Comparison of ENCODE assay signal across 8 mouse cellular contexts in the genomic region with DNA sequence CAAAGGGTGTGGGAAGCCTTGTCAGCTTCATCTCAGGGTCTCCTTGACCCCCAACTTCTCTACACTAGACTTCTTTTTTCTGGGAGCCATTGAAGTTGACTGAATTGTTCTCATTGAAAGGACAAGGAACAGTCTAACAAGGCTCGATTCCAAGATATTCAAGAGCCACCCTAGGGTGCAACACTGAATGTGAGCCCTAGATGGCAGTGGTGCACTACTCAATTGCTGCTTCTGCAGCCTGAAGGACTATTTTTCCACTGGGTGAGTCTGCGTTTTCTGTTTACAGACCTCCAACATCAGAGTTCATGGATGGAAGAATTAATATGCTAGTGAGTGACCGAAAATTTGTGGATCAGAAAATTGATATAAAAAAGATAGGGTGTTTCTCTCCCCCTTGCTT.
DNase-seq lines count a peak whose midpoint lies in the region; ATAC-seq and TF ChIP-seq lines count a peak whose summit lies in the region.
"Not testable (repeated sequence)": the region's sequence is repeated elsewhere in the genome, so short reads cannot be mapped to it uniquely, and the experiment has no call there.

No protein-coding gene starts in this region.

- H3K27ac ChIP-seq in cerebellum, adult 2 months (ENCODE audit: insufficient read depth, low read length); hindbrain, postnatal 0 days; lung, postnatal 0 days (ENCODE audit: low read length): not testable (repeated sequence)

- not testable (repeated sequence) for H3K27me3 ChIP-seq in Patski; cerebellum, adult 2 months (ENCODE audit: control insufficient read depth, insufficient read depth, low read length); hindbrain, postnatal 0 days (ENCODE audit: insufficient read depth, low read length); lung, postnatal 0 days (replicated peaks; ENCODE audit: insufficient read depth, low read length)

- CTCF ChIA-PET in Patski (lab: Charles Lee) = not testable (repeated sequence)

- 40% methylated on average over 3 of the region's 3 CpGs for WGBS in cerebellum, adult 2 months
- 44% methylated on average over 3 of the region's 3 CpGs for WGBS in hindbrain, postnatal 0 days
- WGBS in lung, postnatal 0 days = 54% methylated on average over 3 of the region's 3 CpGs

- not testable (repeated sequence) for H3K4me3 ChIP-seq in cerebellum, adult 2 months (replicated peaks; ENCODE audit: insufficient read depth, low read depth, low read length); hindbrain, postnatal 0 days (ENCODE audit: low read length); lung, postnatal 0 days (ENCODE audit: low read depth, low read length)

- not testable (repeated sequence) for H3K4me2 ChIP-seq in hindbrain, postnatal 0 days (ENCODE audit: low read depth, low read length); lung, postnatal 0 days (replicated peaks; ENCODE audit: low read depth, low read length)

- not testable (repeated sequence) for H3K4me1 ChIP-seq in cerebellum, adult 2 months (ENCODE audit: control insufficient read depth, insufficient read depth, low read length); hindbrain, postnatal 0 days (ENCODE audit: insufficient read depth, low read length); lung, postnatal 0 days (ENCODE audit: insufficient read depth, low read depth, low read length)

- H3K9ac ChIP-seq in hindbrain, postnatal 0 days (replicated peaks; ENCODE audit: low read length); lung, postnatal 0 days (replicated peaks; ENCODE audit: low read depth): not testable (repeated sequence)

- TF ChIP-seq CTCF in Patski (IDR thresholded peaks at IDR 0.05) = peak; percentile 69
- TF ChIP-seq CTCF in cerebellum, adult 2 months (IDR thresholded peaks at IDR 0.05; ENCODE audit: borderline replicate concordance, insufficient read depth, low read depth, low read length) = peak; percentile 42; the same call in 1 of the 2 replicates
- peak; percentile 80 for TF ChIP-seq CTCF in hindbrain, postnatal 0 days (IDR thresholded peaks at IDR 0.05; ENCODE audit: low read depth)
- peak; percentile 76 for TF ChIP-seq CTCF in lung, postnatal 0 days (IDR thresholded peaks at IDR 0.05)

- not testable (repeated sequence) for H3K36me3 ChIP-seq in hindbrain, postnatal 0 days (ENCODE audit: insufficient read depth, low read length); lung, postnatal 0 days (ENCODE audit: insufficient read depth, low read length)

- not testable (repeated sequence) for TF ChIP-seq EP300 in lung, postnatal 0 days (IDR thresholded peaks at IDR 0.05)

- ATAC-seq in Patski; hindbrain, postnatal 0 days; lung, postnatal 0 days: not testable (repeated sequence)

- in situ Hi-C loops in Patski (cut with MboI; ENCODE audit: low pct_unique_long_range_greater_than_20kb) = not testable (repeated sequence)

- POLR2A ChIA-PET in Patski (lab: Charles Lee) = not testable (repeated sequence)

- not testable (repeated sequence) for TF ChIP-seq POLR2A in cerebellum, adult 2 months (IDR thresholded peaks at IDR 0.05; ENCODE audit: borderline replicate concordance, insufficient read depth, low read length)

- not testable (repeated sequence) for H3K9me3 ChIP-seq in hindbrain, postnatal 0 days (ENCODE audit: low read length); lung, postnatal 0 days (ENCODE audit: low read length)

- not testable (repeated sequence) for DNase-seq in Patski (ENCODE audit: low read depth, low spot score)
- peak; percentile 10 to 25 for DNase-seq in cerebellum, adult 2 months
- peak; percentile 15 to 64 for DNase-seq in frontal cortex, postnatal 10 days (ENCODE audit: low spot score in 2 of 2)
- peak; percentile 71 for DNase-seq in hindbrain, postnatal 0 days (ENCODE audit: low spot score)
- peak; percentile 67 to 73 for DNase-seq in layer of hippocampus, postnatal 14 days (ENCODE audit: low spot score in 2 of 2)
- peak; percentile 34 for DNase-seq in lung, postnatal 0 days (ENCODE audit: low spot score)
- peak; percentile 58 to 82 for DNase-seq in right cerebral cortex, postnatal 10 days (ENCODE audit: low spot score in 2 of 2)
- DNase-seq in yolk sac, embryonic 10.5 days (ENCODE audit: low spot score) = peak; percentile 17
